Mouse (Mus musculus) liver, embryonic 15.5 days (tissue): Measurements from ENCODE around the gene Hist1h4b. TPM values are rescaled to one million over a fixed set of nuclear protein-coding genes. Genes with fewer than 3 reads are reported as not detected.
"Not testable (repeated sequence)": the region's sequence is repeated elsewhere in the genome, so short reads cannot be mapped to it uniquely, and the experiment has no call there.

Source experiments
- ATAC-seq: fragments of 200-750 bp; cut with Nextera tagmentation; 2 replicates; pipeline ENCODE4 v1.8.0; 2017; ENCODE audit warnings: moderate number of reproducible peaks, mild to moderate bottlenecking, moderate library complexity; ENCODE audit not compliant: insufficient read depth
- H3K27ac ChIP-seq: fragments of 300-500 bp; sonication (generic); replicated peaks from 2 replicates; pipeline ENCODE4 v1.5.1; 2015; ENCODE audit warnings: mild to moderate bottlenecking, inconsistent platforms
- H3K27me3 ChIP-seq: fragments of 300-500 bp; sonication (generic); 2 replicates; pipeline ENCODE4 v1.6.1; 2015; ENCODE audit warnings: mild to moderate bottlenecking, inconsistent platforms
- H3K36me3 ChIP-seq: fragments of 300-500 bp; sonication (generic); replicated peaks from 2 replicates; pipeline ENCODE4 v1.6.1; 2015; ENCODE audit warnings: moderate library complexity, mild to moderate bottlenecking, inconsistent platforms
- H3K4me1 ChIP-seq: fragments of 300-500 bp; sonication (generic); replicated peaks from 2 replicates; pipeline ENCODE4 v1.6.1; 2015; ENCODE audit warnings: inconsistent platforms
- H3K4me2 ChIP-seq: fragments of 300-500 bp; sonication (generic); 2 replicates; pipeline ENCODE4 v1.6.1; 2015; ENCODE audit warnings: moderate library complexity, mild to moderate bottlenecking, inconsistent platforms
- H3K4me3 ChIP-seq: fragments of 300-500 bp; sonication (generic); replicated peaks from 2 replicates; pipeline ENCODE4 v1.5.1; 2015; ENCODE audit warnings: mild to moderate bottlenecking, inconsistent platforms
- H3K9ac ChIP-seq: fragments of 300-500 bp; sonication (generic); 2 replicates; pipeline ENCODE4 v1.6.1; 2015; ENCODE audit warnings: moderate library complexity, mild to moderate bottlenecking, inconsistent platforms
- H3K9me3 ChIP-seq: fragments of 300-500 bp; sonication (generic); replicated peaks from 2 replicates; pipeline ENCODE4 v1.6.1; 2016; ENCODE audit warnings: inconsistent platforms
- WGBS: fragments of 180-500 bp; shearing (Covaris S2); methylation state at CpG from one replicate; pipeline ENCODE4 v1.1.7; 2015; ENCODE audit warnings: mixed read lengths; ENCODE audit not compliant: insufficient replicate concordance; 5-methylcytosine and 5-hydroxymethylcytosine counted together
- polyA plus RNA-seq: library from polyadenylated mRNA; unstranded; fragments of >200 nt; fragmentation: Nextera tagmentation; extraction: Ambion mirVana; gene quantifications from 2 replicates; pipeline ENCODE4 v1.2.1, GENCODE M21; 2015

Hist1h4b gene
- polyA plus RNA-seq, 1 experiment from 2014 or later: 4.1 TPM

GRCm38 (mm10) chr13:23740910-23741309 lies 15.9 kb upstream of the Hist1h4b start:
- Histone ChIP-seq H3K27ac (peak overlapping the region; percentile 100), H3K27me3 (no peaks in the 10 kb centered on the region), H3K4me2 (peak overlapping the region; percentile 81), H3K4me3 (peak overlapping the region; percentile 60), H3K9me3 (no peaks in the 10 kb centered on the region), H3K36me3 (no peaks in the 10 kb centered on the region), H3K4me1 (peaks cover 39% of the 10 kb centered on the region), H3K9ac (peak overlapping the region; percentile 87)
- WGBS: 25% methylated on average over 5 of the region's 5 CpGs
- ATAC-seq: no peak

GRCm38 (mm10) chr13:23742007-23742406 lies 14.8 kb upstream of the Hist1h4b start:
- H3K9ac ChIP-seq: peak overlapping the region; percentile 19
- H3K4me3 ChIP-seq: peak overlapping the region; percentile 13

DNA sequence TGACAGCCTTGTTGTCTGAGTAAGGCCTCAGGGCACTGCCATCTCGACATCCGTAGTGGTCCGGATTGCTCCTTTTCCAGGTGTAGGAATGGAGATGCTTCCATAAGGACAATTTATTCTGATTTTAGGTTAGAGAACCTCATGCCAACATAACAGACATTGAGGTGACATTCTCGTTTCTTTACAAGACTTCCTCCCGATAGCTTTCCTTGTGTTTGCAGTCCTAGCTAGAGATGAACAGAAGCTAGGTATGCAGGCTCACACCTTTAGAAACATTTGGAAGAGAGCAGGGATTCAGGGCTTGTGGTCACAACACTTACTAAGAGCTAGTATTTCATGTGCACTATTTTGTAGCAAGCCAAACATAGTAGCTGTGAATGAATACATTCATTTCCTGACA lies 13.6 kb upstream of the Hist1h4b start:
- Histone ChIP-seq H3K4me3 (peak overlapping the region; percentile 23), H3K36me3 (no peaks in the 10 kb centered on the region), H3K9me3 (no peaks in the 10 kb centered on the region), H3K27me3 (no peaks in the 10 kb centered on the region), H3K27ac (peak overlapping the region; percentile 83), H3K9ac (peak overlapping the region; percentile 38), H3K4me2 (peak overlapping the region; percentile 48), H3K4me1 (peaks cover 39% of the 10 kb centered on the region)
- 87% methylated on average over 5 of the region's 5 CpGs for WGBS
- ATAC-seq: no peak

More at GRCm38 (mm10) chr13:23742007-23742406, 14.8 kb upstream of the Hist1h4b start:
- ATAC-seq: no peak
- peak overlapping the region; percentile 85 for H3K27ac ChIP-seq
- no peaks in the 10 kb centered on the region for H3K27me3 ChIP-seq
- peak overlapping the region; percentile 52 for H3K4me2 ChIP-seq
- peaks cover 39% of the 10 kb centered on the region for H3K4me1 ChIP-seq
- H3K36me3 ChIP-seq: no peaks in the 10 kb centered on the region
- no peaks in the 10 kb centered on the region for H3K9me3 ChIP-seq

GRCm38 (mm10) chr13:23743963-23744362 lies 12.8 kb upstream of the Hist1h4b start:
- Histone ChIP-seq H3K4me2 (peak overlapping the region; percentile 66), H3K4me3 (peak overlapping the region; percentile 62), H3K9me3 (no peaks in the 10 kb centered on the region), H3K36me3 (no peaks in the 10 kb centered on the region), H3K4me1 (peaks cover 44% of the 10 kb centered on the region), H3K9ac (peak overlapping the region; percentile 62), H3K27me3 (no peaks in the 10 kb centered on the region), H3K27ac (peak overlapping the region; percentile 99)
- 52% methylated on average over 4 of the region's 4 CpGs for WGBS
- no peak for ATAC-seq

GRCm38 (mm10) chr13:23744421-23745380 lies 12.1 kb upstream of the Hist1h4b start:
- H3K27me3 ChIP-seq: no peaks in the 10 kb centered on the region
- peak overlapping the region; percentile 62 for H3K4me3 ChIP-seq
- peak overlapping the region; percentile 99 for H3K27ac ChIP-seq
- peak overlapping the region; percentile 62 for H3K9ac ChIP-seq
- no peaks in the 10 kb centered on the region for H3K36me3 ChIP-seq
- under 1% methylated on average over 19 of the region's 36 CpGs for WGBS
- peaks cover 45% of the 10 kb centered on the region for H3K4me1 ChIP-seq
- no peaks in the 10 kb centered on the region for H3K9me3 ChIP-seq
- H3K4me2 ChIP-seq: peak overlapping the region; percentile 66
- ATAC-seq: no peak

DNA sequence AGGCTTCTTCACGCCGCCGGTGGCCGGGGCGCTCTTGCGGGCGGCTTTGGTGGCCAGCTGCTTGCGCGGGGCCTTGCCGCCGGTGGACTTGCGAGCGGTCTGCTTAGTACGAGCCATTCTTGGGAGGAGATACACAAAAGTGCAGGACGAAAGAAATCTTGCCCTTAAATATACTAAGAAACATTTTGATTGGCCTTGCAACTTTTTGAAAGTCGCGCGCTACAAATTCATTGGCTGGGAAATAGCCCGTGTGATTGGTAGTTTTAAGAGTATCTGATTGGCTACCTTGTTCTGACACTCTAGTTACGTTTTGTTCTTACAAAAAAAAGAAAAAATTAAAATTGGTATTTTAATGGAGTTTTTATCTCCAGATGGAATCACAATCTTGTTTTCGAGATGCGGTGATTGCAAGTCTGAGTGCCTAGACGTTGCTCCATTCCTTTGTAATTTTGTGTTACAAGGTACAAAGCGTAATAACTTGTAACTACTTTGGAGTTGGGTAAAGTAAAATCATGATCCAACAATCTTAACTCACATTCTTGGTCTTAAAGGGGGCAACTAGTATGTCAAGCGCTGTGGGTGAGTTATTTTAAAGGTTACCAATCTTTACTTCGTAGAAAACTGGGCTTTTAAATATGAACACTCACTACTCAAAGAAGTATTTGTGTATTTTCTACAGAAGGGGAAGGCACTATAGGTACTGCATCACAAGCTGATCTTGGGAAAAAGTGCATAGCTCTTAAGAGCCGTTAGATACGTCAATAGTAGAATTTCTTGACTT lies 11.2 kb upstream of the Hist1h4b start, which contains the start of gene Hist1h3c:
Gene Hist1h3c (minus strand): TSS at position 222 of the 781 bp plus-strand sequence.
- WGBS: under 1% methylated on average over 28 of the region's 28 CpGs
- Histone ChIP-seq H3K36me3 (no peaks in the 10 kb centered on the region), H3K9me3 (no peaks in the 10 kb centered on the region), H3K4me3 (peak within 1 kb of the TSS; percentile 62), H3K9ac (peak within 1 kb of the TSS; percentile 81), H3K4me2 (peak within 1 kb of the TSS; percentile 66), H3K27me3 (no peaks in the 10 kb centered on the region), H3K4me1 (peaks cover 48% of the 10 kb centered on the region), H3K27ac (peak within 1 kb of the TSS; percentile 99)
- peak; percentile 53 for ATAC-seq

DNA sequence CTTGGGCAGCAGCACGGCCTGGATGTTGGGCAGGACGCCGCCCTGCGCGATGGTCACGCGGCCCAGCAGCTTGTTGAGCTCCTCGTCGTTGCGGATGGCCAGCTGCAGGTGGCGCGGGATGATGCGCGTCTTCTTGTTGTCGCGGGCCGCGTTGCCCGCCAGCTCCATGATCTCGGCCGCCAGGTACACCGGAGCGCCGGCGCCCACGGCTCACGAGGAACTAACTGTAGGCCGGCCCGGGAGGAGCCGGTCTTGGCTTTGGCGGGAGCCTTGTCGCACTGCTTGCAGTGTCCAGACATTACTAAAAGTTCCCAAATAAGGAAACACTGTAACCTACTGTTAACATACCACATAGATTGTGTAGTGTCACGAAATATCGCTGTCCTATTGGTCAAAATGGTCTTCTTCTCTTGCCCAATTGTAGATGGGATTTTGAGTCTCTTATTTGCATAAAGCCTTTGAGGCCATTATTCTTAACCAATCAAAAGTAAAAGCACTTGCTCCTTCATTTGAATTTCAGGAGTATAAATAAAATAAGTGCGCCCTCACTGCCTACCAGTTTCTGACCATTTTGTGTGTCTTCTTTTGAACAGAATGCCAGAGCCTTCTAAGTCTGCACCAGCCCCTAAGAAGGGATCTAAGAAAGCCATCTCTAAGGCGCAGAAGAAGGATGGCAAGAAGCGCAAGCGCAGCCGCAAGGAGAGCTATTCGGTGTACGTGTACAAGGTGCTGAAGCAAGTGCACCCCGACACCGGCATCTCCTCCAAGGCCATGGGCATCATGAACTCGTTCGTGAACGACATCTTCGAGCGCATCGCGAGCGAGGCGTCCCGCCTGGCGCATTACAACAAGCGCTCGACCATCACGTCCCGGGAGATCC lies 10.4 kb upstream of the Hist1h4b start, which contains the start of gene Hist1h2bb:
Gene Hist1h2bb (plus strand): TSS at position 534 of the 880 bp plus-strand sequence.
- Histone ChIP-seq H3K9ac (peak within 1 kb of the TSS; percentile 81), H3K27ac (peak within 1 kb of the TSS; percentile 99), H3K4me2 (peak within 1 kb of the TSS; percentile 66), H3K4me3 (peak within 1 kb of the TSS; percentile 62), H3K4me1 (peaks cover 45% of the 10 kb centered on the region)
- not testable (repeated sequence) for H3K36me3 ChIP-seq, H3K27me3 ChIP-seq, H3K9me3 ChIP-seq
- 0% methylated on average over 45 of the region's 58 CpGs for WGBS
- peak; percentile 75 for ATAC-seq

- Histone ChIP-seq H3K4me2 (peak overlapping the region; percentile 66), H3K4me1 (peaks cover 38% of the 10 kb centered on the region)
Observed at GRCm38 (mm10) chr13:23747081-23747891, 9.5 kb upstream of the Hist1h4b start.

GRCm38 (mm10) chr13:23747892-23748288 lies 8.9 kb upstream of the Hist1h4b start:
- no peak for ATAC-seq
- 6% methylated on average over 4 of the region's 4 CpGs for WGBS
- peak overlapping the region; percentile 81 for H3K9ac ChIP-seq
- no peaks in the 10 kb centered on the region for H3K36me3 ChIP-seq
- H3K4me3 ChIP-seq: peak overlapping the region; percentile 62
- no peaks in the 10 kb centered on the region for H3K27me3 ChIP-seq
- H3K9me3 ChIP-seq: no peaks in the 10 kb centered on the region
- H3K4me1 ChIP-seq: peaks cover 36% of the 10 kb centered on the region
- peak overlapping the region; percentile 66 for H3K4me2 ChIP-seq
- H3K27ac ChIP-seq: peak overlapping the region; percentile 99

More at GRCm38 (mm10) chr13:23747081-23747891, 9.5 kb upstream of the Hist1h4b start:
- Histone ChIP-seq H3K36me3 (no peaks in the 10 kb centered on the region), H3K27ac (peak overlapping the region; percentile 99), H3K9me3 (no peaks in the 10 kb centered on the region), H3K4me3 (peak overlapping the region; percentile 62), H3K27me3 (no peaks in the 10 kb centered on the region), H3K9ac (peak overlapping the region; percentile 81)
- 3% methylated on average over 13 of the region's 13 CpGs for WGBS
- peak; percentile 20; the same call in 1 of the 2 replicates for ATAC-seq
